Mouse (Mus musculus): ENCODE measurements around the gene Cacna2d2. TPM values are rescaled to one million over a fixed set of nuclear protein-coding genes. Genes with fewer than 3 reads are reported as not detected.
A peak's percentile ranks its signal among the peaks of the same experiment; 100 is the strongest.

Cacna2d2 gene
- not detected in 2 replicates for polyA plus RNA-seq (2012)

- no peak for TF ChIP-seq TAL1 (IDR thresholded peaks at IDR 0.05; ENCODE audit: low read length)
- H3K27me3 ChIP-seq (ENCODE audit: control insufficient read depth), result peaks cover 74% of the 10 kb centered on the region
- no peaks in the 10 kb centered on the region for H3K36me3 ChIP-seq (ENCODE audit: control insufficient read depth)
- no peaks in the 10 kb centered on the region for H3K9me3 ChIP-seq (ENCODE audit: control insufficient read depth, low read length)
- no peaks in the 10 kb centered on the region; the same call in 1 of the 2 replicates for H3K4me1 ChIP-seq (ENCODE audit: control insufficient read depth)
- H3K4me3 ChIP-seq (replicated peaks), result no peak within 1 kb of the TSS
Observed at GRCm38 (mm10) chr9:107399491-107399971, at the start of gene Cacna2d2. Gene Cacna2d2 (plus strand): TSS chr9:107399612.

- no peaks in the 10 kb centered on the region for H3K9me3 ChIP-seq (ENCODE audit: control insufficient read depth, low read length)
- H3K4me1 ChIP-seq (ENCODE audit: control insufficient read depth), result no peaks in the 10 kb centered on the region; the same call in 1 of the 2 replicates
- no peaks in the 10 kb centered on the region for H3K36me3 ChIP-seq (ENCODE audit: control insufficient read depth)
- no peak overlapping the region for H3K4me3 ChIP-seq (replicated peaks)
- TF ChIP-seq TAL1 (IDR thresholded peaks at IDR 0.05; ENCODE audit: low read length), result no peak
- TF ChIP-seq GATA1 (IDR thresholded peaks at IDR 0.05; ENCODE audit: low read length), result no peak
- peaks cover 26% of the 10 kb centered on the region for H3K27me3 ChIP-seq (ENCODE audit: control insufficient read depth)
Observed at GRCm38 (mm10) chr9:107354826-107355225, 44.6 kb upstream of the Cacna2d2 start.

DNA sequence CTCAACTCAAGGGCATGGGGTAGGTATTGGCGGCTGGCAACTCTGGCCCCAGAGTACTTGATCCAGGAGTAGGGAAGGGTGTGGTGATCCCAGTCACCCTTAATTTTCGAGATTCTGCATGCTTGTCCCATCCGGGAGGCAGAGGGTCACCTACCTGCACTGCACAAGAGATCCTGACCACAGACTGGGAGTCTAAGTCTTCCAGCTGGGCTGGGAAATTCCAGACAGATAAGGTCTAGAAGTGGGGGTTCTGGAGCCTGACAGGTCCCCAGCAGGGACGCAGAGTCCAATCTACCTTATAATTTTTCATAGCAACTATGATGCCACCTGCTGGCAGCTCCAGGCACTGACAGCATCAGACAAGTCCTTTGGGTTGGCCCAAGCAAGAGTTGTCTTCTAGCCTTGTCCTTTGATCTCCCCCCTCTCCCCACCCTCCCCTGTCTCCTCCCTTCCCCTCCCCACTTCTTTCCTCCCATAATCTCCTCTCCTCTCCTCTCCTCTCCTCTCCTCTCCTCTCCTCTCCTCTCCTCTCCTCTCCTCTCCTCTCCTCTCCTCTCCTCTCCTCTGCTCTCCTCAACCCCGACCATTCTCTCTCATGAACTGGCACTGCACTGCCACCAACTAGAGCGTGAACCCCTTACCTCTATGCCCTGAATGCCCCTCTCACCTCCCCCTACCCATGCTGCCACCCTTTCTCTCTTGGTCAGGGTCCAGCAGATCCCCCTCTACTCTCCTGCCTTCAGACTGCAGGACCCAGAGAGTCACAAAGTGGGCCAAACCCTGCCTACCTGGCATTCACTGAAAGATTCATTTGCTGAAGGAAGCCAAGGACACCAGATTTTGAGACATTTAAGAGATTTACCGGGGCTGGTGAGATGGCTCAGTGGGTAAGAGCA lies 43.3 kb upstream of the Cacna2d2 start:
- Histone ChIP-seq H3K36me3 (ENCODE audit: control insufficient read depth) (no peaks in the 10 kb centered on the region), H3K4me1 (ENCODE audit: control insufficient read depth) (peaks cover 7% of the 10 kb centered on the region), H3K27me3 (ENCODE audit: control insufficient read depth) (peaks cover 26% of the 10 kb centered on the region), H3K4me3 (replicated peaks) (no peak overlapping the region), H3K9me3 (ENCODE audit: control insufficient read depth, low read length) (no peaks in the 10 kb centered on the region)
- TF ChIP-seq GATA1 (IDR thresholded peaks at IDR 0.05; ENCODE audit: low read length) (no peak), TAL1 (IDR thresholded peaks at IDR 0.05; ENCODE audit: low read length) (no peak)

GRCm38 (mm10) chr9:107357651-107358050 lies 41.8 kb upstream of the Cacna2d2 start:
- H3K36me3 ChIP-seq (ENCODE audit: control insufficient read depth), result no peaks in the 10 kb centered on the region
- TF ChIP-seq TAL1 (IDR thresholded peaks at IDR 0.05; ENCODE audit: low read length), result no peak
- TF ChIP-seq GATA1 (IDR thresholded peaks at IDR 0.05; ENCODE audit: low read length), result no peak
- H3K27me3 ChIP-seq (ENCODE audit: control insufficient read depth), result peaks cover 25% of the 10 kb centered on the region
- H3K4me1 ChIP-seq (ENCODE audit: control insufficient read depth), result peaks cover 7% of the 10 kb centered on the region
- H3K4me3 ChIP-seq (replicated peaks), result no peak overlapping the region
- H3K9me3 ChIP-seq (ENCODE audit: control insufficient read depth, low read length), result no peaks in the 10 kb centered on the region

DNA sequence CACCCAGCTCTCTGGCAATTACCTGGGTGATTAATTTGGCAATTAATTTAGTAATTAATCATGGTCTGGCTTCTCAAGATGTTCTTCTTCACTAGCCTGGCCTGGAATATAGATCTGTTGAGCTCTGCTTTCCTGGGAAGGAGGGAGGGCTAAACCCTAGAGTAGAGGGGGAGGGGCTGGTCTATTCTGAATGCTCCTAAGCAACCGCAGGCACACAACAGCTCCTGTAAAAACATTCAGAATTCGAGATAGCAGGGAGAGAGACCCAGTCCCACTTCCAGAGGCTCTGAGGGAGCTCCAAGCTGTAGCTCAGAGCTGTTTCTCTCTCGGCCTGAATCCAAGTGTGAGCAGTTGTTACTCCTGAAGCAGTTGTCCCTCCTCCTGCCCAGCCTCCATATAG lies 38.4 kb upstream of the Cacna2d2 start:
- peaks cover 28% of the 10 kb centered on the region for H3K27me3 ChIP-seq (ENCODE audit: control insufficient read depth)
- no peak for TF ChIP-seq GATA1 (IDR thresholded peaks at IDR 0.05; ENCODE audit: low read length)
- TF ChIP-seq TAL1 (IDR thresholded peaks at IDR 0.05; ENCODE audit: low read length), result no peak
- H3K9me3 ChIP-seq (ENCODE audit: control insufficient read depth, low read length), result no peaks in the 10 kb centered on the region
- H3K4me1 ChIP-seq (ENCODE audit: control insufficient read depth), result peaks cover 16% of the 10 kb centered on the region
- H3K4me3 ChIP-seq (replicated peaks), result no peak overlapping the region
- H3K36me3 ChIP-seq (ENCODE audit: control insufficient read depth), result no peaks in the 10 kb centered on the region

DNA sequence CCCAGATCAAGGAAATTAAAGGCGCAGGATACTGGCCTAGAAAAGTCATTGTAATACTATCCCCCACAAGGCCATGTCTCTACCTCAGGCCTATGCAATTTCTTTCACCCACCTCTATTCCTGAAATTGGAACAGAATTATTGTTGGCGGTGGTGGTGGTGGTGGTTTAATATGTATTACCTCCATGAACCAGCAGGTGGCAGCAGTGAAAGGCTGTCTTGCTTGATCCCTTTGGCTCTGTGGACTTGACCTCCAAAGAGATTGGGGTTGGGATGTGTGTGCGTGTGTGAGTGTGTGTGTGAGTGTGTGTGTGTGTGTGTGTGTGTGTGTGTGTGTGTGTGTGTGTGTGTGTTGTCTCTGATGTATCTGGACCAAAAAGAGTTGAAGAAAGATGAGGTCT lies 32.8 kb upstream of the Cacna2d2 start:
- H3K4me3 ChIP-seq (replicated peaks), result no peak overlapping the region
- peaks cover 65% of the 10 kb centered on the region for H3K4me1 ChIP-seq (ENCODE audit: control insufficient read depth)
- no peaks in the 10 kb centered on the region for H3K9me3 ChIP-seq (ENCODE audit: control insufficient read depth, low read length)
- peaks cover 20% of the 10 kb centered on the region for H3K27me3 ChIP-seq (ENCODE audit: control insufficient read depth)
- peaks cover 3% of the 10 kb centered on the region; the same call in 1 of the 2 replicates for H3K36me3 ChIP-seq (ENCODE audit: control insufficient read depth)
- TF ChIP-seq GATA1 (IDR thresholded peaks at IDR 0.05; ENCODE audit: low read length) (no peak), TAL1 (IDR thresholded peaks at IDR 0.05; ENCODE audit: low read length) (no peak)

GRCm38 (mm10) chr9:107368302-107368701 lies 31.1 kb upstream of the Cacna2d2 start:
- peaks cover 12% of the 10 kb centered on the region for H3K27me3 ChIP-seq (ENCODE audit: control insufficient read depth)
- peaks cover 3% of the 10 kb centered on the region; the same call in 1 of the 2 replicates for H3K36me3 ChIP-seq (ENCODE audit: control insufficient read depth)
- peak overlapping the region; percentile 28 for H3K4me3 ChIP-seq (replicated peaks)
- peaks cover 81% of the 10 kb centered on the region for H3K4me1 ChIP-seq (ENCODE audit: control insufficient read depth)
- peak; percentile 48; the same call in 2 of the 3 replicates for TF ChIP-seq TAL1 (IDR thresholded peaks at IDR 0.05; ENCODE audit: low read length)
- TF ChIP-seq GATA1 (IDR thresholded peaks at IDR 0.05; ENCODE audit: low read length), result peak; percentile 33; the same call in 1 of the 2 replicates
- no peaks in the 10 kb centered on the region for H3K9me3 ChIP-seq (ENCODE audit: control insufficient read depth, low read length)

DNA sequence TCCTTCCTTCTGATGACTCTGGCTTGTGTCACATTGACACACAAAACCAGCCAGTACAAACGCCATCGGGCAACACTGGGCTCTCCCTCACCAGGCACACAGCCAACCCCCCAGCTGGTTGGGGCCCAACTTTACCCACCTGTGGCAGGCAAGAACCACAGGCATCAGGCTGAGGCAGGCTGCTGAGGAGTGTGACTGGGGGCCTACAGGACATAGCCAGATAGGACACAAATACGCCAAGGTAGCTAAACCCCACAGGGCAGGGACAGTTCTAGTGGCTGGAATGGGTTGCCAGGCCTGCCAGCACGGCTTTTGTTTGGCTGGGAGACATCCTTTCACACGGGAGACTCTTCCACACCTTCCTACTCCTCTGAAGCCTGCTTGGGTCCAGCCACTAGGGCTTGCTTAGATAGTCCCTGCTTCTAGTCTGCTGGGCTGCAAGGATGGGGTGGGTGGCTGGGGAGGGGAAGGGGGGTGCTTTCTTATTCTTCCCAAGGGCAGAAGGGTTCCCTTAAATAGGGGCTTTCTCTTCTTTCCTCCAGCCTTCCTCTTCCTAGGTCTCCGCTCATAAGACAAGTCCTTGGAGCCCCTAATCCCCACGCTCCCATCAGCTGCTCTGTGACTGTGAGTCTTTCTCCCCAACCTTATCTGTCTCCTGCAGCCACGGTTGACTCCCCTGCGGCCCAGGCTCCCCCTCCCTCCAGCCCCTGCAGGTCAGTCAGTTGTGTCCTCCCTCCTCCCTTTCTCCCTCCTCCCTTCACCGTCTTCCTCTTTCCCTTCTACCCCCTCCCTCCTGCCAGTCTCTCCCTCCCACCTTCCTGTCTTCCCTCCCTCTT lies 29.9 kb upstream of the Cacna2d2 start:
- peak overlapping the region; percentile 56 for H3K4me3 ChIP-seq (replicated peaks)
- peaks cover 92% of the 10 kb centered on the region for H3K4me1 ChIP-seq (ENCODE audit: control insufficient read depth)
- peak; percentile 86 for TF ChIP-seq GATA1 (IDR thresholded peaks at IDR 0.05; ENCODE audit: low read length)
- peak; percentile 90 for TF ChIP-seq TAL1 (IDR thresholded peaks at IDR 0.05; ENCODE audit: low read length)
- H3K9me3 ChIP-seq (ENCODE audit: control insufficient read depth, low read length), result no peaks in the 10 kb centered on the region
- H3K36me3 ChIP-seq (ENCODE audit: control insufficient read depth), result peaks cover 3% of the 10 kb centered on the region; the same call in 1 of the 2 replicates
- peaks cover 10% of the 10 kb centered on the region for H3K27me3 ChIP-seq (ENCODE audit: control insufficient read depth)

GRCm38 (mm10) chr9:107370106-107370463 lies 29.3 kb upstream of the Cacna2d2 start:
- peaks cover 12% of the 10 kb centered on the region for H3K27me3 ChIP-seq (ENCODE audit: control insufficient read depth)
- TF ChIP-seq GATA1 (IDR thresholded peaks at IDR 0.05; ENCODE audit: low read length), result no peak
- no peak for TF ChIP-seq TAL1 (IDR thresholded peaks at IDR 0.05; ENCODE audit: low read length)
- H3K9me3 ChIP-seq (ENCODE audit: control insufficient read depth, low read length), result no peaks in the 10 kb centered on the region
- H3K4me1 ChIP-seq (ENCODE audit: control insufficient read depth), result peaks cover 95% of the 10 kb centered on the region
- peak overlapping the region; percentile 56 for H3K4me3 ChIP-seq (replicated peaks)
- H3K36me3 ChIP-seq (ENCODE audit: control insufficient read depth), result peaks cover 3% of the 10 kb centered on the region; the same call in 1 of the 2 replicates
